Mouse (Mus musculus): ENCODE measurements around the gene Arih2. TPM values are rescaled to one million over a fixed set of nuclear protein-coding genes. Genes with fewer than 3 reads are reported as not detected.
A peak's percentile ranks its signal among the peaks of the same experiment; 100 is the strongest.
"Not testable (repeated sequence)": the region's sequence is repeated elsewhere in the genome, so short reads cannot be mapped to it uniquely, and the experiment has no call there.

Arih2 gene
- total RNA-seq, 1 experiment from 2014 or later, result 73.9 TPM

DNA sequence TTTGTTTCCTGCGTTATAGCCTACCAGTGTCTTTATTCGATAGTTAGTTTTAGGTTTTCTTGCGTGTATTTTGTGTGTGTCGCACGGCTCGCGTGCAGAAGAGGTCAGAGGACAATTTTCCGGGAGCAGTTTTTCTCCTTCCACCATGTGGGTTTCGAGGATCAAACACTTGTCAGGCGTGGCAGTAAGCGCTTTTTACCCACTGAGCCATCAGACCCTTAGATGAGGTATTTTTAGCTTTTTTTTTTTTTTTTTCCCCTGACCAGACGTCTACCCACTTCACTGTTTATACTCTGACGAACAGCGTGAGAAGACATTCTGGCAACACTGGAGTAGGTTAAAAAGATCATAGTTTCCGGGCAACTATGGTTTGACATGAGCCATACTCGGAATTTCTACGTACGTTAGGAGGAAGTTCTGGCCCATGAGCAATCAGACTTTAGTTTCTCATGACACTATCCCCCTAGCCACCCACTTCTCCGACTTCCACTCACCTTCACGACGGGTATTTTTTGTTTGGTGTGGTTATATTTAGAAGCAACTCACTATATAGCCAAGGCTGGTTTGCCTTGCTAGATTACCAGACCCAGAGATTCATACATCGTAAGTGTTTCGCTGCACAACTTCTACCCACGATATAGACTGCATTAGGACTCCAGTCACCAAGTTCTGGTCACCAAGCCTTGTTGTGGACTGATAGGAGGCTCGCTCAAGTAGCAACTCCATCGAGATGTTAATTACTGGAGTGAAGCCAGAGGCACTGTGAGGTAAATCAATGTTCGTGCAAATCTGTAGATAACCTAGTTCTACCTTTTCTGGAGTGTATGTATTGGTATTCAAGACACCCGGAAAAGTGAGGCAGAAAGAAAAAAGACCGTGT lies 615 bp upstream of the Arih2 start:
- DNase-seq, result no peak

DNA sequence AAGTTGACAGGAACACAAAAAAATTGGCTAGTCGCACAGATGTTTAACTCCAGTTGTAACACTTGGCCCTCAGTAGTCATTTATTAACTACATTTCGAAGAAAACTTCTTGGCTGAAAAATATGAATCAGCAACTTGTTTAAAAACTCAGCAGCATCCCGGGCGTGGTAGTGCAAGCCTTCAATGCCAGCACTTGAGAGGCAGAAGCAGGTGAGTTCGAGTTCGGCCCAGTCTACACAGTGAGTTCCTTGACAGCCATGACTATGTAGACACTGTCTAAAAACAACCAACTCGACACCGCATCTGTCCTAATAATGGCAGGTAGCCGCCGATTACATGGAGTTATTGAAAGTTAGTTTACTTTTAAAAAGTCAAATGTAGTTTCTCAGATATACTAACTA lies 1.0 kb downstream of the Arih2 start:
- DNase-seq, result no peak

DNA sequence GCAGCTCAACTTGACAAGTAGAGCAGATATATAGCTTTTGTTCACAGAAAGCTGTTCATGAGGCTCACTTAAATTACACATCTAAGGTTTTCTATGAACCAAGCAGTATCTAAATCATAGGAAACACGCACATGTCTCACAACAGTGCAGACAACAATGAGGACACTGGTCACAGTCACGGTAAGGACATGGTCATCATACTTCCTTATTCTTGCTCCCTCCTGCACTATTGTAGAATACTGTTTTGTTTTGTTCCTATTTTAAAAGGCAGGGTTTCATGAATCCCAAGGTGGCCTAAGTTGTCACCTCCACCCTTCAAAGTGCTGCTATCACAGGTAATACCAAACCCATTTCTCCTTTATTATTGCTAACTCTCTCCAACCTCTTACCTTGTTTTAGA lies 9.4 kb downstream of the Arih2 start:
- no peak for DNase-seq

DNA sequence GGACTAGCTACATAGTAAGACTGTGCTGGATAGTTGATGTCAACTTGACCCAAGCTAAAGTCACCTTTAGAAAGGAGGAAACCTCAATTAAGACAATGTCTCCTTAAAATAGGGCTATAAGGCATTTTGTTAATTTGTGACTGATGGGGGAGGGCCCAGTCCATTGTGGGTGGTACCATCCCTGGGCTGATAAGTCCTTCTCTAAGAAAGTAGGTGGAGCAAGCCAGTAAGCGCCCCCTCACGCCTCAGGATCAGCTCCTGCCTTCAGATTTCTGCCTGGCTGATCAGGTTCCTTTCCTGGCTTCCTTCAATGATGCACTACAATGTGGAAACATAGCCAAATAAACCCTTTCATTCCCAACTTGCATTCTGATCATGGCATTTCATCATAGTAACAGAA lies 13.8 kb downstream of the Arih2 start:
- DNase-seq, result no peak

DNA sequence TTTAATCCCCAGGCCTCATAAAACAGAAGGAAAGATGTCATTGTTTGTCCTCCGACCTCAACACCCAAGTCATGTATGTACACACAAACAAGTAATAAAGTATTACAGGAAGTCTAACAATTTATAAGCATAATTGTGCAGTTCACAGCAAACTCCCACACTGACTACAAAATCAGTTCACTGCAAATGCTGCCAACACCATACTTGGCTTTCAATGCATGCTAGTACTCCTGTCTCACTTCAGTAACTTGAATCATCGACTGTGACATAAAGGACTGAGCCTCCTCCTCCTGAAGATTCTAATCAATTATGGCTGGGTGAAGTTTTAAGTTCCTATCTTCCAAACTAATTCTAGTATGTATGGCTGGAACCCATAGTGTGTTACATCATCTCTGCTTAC lies 15.3 kb downstream of the Arih2 start:
- DNase-seq, result no peak

- DNase-seq, result no peak
These were observed 16.8 kb downstream of the Arih2 start for GRCm38 (mm10) chr9:108632375-108632774.

- no peak for DNase-seq
These were observed 17.4 kb downstream of the Arih2 start for GRCm38 (mm10) chr9:108631631-108632256.

GRCm38 (mm10) chr9:108630683-108631082 lies 18.5 kb downstream of the Arih2 start:
- no peak for DNase-seq

GRCm38 (mm10) chr9:108628141-108628540 lies 21.0 kb downstream of the Arih2 start:
- no peak for DNase-seq

DNA sequence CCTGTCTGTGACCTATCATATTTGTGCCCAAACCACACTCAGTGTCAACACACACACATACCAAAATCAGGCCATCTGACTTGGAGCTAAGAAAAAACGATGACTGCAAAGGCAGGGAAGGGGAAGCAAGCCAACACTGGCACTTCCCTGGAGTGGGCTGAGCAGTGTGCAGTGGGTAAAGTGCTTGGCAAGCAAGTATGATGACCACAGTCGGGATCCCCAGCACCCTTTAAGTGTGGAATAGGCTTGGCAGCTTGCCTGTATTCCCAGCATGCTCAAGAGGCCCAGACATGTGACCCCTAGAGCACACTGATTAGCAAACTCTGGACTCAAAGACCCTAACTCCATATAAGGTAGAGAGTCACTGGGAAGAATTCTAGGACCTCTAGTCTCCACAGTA lies 22.7 kb downstream of the Arih2 start:
- no peak for DNase-seq

DNA sequence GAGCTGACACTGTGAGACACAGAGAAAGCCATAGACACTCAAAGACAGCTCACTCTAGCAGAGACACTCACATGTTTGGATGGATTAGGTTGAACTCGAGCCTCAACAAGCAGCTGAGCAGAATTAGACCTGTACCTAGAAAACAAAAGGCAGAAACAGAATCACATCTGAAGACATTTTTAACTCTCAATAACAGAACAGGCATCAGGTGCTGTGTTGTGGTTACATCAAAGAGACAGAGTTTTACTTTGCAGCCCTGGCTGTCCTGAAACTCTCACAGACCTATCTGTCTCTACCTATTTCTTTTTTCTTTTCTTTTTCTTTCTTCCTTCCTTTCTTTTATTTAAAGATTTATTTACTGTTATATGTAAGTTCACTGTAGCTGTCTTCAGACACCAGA lies 31.9 kb downstream of the Arih2 start:
- no peak for DNase-seq

DNA sequence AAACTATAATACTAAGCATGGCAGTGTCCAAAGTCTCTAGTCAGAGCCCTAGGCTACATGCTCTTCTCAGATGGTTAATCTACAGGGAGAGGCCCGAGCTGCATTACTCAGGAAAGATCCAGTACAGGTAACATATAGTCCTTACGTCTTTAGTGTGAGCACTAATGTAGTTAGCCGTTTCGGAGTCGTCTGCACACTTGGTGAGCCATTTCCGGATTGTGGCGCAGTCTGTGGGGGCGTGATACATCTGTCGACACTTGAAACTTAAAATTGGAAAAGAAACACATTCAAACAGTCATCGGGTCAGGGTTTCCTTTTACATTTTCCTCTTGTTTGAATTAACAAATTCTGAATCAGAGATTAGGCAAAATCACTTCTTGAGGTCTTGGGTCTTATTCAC lies 37.7 kb downstream of the Arih2 start:
- DNase-seq, result no peak

DNA sequence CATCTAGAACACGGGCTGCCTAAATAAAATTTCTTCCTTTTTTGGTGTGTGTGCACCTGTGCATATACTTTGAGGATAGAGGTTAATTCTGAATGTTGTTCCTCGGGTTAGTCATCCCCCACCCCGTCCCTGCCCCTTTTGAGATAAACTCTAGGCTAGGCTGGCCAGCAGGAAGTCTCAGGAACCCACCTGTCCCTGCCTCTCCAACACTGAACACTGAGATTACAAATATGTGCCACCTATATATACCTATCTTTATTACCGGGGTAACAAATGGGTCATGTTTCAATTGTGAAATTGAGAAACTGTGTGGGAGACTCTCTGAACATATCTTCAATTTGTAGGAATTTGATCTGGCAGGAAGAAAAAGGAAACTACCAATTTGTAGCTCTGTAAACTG lies 40.3 kb downstream of the Arih2 start:
- no peak for DNase-seq

DNA sequence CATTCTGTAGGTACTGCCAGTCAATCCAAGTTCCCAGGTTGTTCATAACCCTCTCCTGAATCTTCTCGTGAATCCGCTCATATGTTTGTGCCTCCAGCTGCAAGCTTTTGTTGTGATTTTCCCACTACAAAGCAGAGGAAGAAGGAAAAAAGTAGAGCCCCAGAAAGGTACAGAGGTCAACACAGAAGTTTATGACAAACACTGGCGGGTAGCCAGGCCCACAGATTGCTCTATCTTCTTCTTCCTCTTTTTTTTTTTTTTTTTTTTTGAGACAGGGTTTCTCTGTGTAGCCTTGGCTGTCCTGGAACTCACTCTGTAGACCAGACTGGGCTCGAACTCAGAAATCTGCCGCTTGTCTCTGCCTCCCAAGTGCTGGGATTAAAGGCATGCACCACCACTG lies 41.3 kb downstream of the Arih2 start:
- not testable (repeated sequence) for DNase-seq

DNA sequence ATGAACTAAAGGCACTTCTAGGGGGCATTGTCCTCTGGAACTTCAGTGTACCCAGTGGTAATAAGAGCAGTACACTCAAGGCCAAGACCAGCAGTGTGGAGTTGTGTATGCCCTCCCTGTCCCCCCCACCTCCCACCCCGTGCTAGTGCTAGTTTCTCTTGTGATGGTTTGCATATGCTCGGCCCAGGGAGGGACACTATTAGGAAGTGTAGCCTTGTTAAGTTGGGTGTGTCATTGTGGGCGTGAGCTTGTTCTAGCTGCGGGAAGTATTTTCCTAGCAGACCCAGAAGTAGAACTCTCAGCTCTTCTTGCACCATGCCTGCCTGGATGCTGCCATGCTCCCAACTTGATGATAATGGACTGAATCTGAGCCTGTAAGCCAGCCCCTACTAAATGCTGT lies 47.2 kb downstream of the Arih2 start:
- no peak for DNase-seq

DNA sequence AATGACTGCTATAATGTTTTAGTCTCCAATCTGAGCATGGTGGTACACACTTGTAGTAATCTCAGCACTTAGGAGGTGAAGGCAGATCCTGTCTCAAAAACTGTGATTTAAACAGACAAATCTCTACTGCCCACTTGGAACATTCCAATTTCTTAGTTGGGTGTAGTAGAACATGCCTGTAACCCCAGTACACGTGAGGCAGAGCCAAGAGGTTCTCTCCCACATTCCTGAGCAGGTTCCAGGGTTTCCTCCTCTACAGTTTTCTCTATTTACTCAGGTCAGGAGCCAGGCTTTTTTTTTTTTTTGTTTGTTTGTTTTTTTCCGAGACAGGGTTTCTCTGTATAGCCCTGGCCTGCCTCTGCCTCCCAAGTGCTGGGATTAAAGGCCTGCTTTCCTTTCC lies 49.2 kb downstream of the Arih2 start:
- DNase-seq, result no peak

DNA sequence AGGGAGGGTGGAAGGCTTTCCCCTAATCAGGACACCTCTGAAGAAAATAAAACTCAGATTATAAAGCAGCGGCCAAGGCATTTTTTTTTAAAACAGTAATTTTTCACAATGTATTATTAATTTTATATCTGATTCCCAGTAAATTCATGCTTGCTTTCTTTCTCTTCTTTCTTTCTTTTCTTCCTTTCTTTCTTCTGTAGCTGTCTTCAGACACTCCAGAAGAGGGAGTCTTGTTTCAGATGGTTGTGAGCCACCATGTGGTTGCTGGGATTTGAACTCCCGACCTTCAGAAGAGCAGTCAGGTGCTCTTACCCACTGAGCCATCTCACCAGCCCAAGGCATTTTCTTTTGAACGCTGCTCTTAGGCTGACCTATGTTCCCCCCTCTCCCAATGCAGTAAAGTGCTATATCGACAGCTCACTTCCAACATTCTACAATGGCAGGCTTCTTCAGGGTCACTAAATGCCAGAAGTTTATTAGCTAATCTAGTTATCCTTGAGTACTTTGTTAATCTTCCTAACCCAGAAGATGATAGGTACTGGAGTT lies 50.1 kb downstream of the Arih2 start:
- DNase-seq, result no peak

- DNase-seq, result peak; percentile 74
These were observed 52.0 kb downstream of the Arih2 start, which contains the start of gene P4htm for GRCm38 (mm10) chr9:108596998-108597764. P4htm (minus strand) TSS chr9:108597667.

DNA sequence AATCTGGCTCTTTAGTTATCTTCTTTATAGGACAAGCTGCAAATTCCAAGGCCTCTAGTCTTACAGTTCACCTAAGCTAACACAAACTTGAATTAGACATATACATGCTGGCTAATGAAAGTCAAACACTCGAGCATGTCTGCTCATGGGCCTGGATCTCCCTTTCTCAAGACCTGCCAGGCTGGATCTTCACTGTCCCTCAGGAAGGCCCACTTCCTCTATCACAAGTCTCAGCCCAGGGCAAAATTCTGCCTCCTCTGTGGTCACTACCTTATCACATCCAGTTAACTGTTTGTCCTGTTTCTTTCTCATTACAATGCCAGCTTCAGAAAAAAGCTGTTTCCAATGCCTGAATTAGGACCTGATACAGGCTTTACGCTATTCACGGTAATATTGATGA lies 54.8 kb downstream of the Arih2 start:
- no peak for DNase-seq

GRCm38 (mm10) chr9:108591462-108591861 lies 57.7 kb downstream of the Arih2 start:
- no peak for DNase-seq

GRCm38 (mm10) chr9:108589229-108589628 lies 60.0 kb downstream of the Arih2 start:
- DNase-seq, result no peak

GRCm38 (mm10) chr9:108587571-108588180 lies 61.5 kb downstream of the Arih2 start:
- peak; percentile 58 for DNase-seq
